Mouse (Mus musculus) T-cell, adult 2 months (primary cell): ENCODE data around the gene Syce2.
A peak's percentile ranks its signal among the peaks of the same experiment; 100 is the strongest.
"Not testable (repeated sequence)": the region's sequence is repeated elsewhere in the genome, so short reads cannot be mapped to it uniquely, and the experiment has no call there.

Experiments
- DNase-seq: peaks from one replicate; pipeline ENCODE4 v3.0.0; 2022; ENCODE audit warnings: low spot score

The Syce2 gene

GRCm38 (mm10) chr8:84871376-84872308 lies at the start of gene Syce2:
Gene Syce2, plus strand, starts transcription at chr8:84872111.
- peak; percentile 84 for DNase-seq

- no peak for DNase-seq
Measured at GRCm38 (mm10) chr8:84822723-84823122, 49.2 kb upstream of the Syce2 start, which contains the start of gene Dand5. Gene Dand5, minus strand, starts transcription at chr8:84822823.

- peak; percentile 69 for DNase-seq
Measured at GRCm38 (mm10) chr8:84823653-84824052, 48.3 kb upstream of the Syce2 start.

GRCm38 (mm10) chr8:84825636-84826035 lies 46.3 kb upstream of the Syce2 start:
- peak; percentile 63 for DNase-seq

GRCm38 (mm10) chr8:84826518-84826917 lies 45.4 kb upstream of the Syce2 start:
- DNase-seq, result not testable (repeated sequence)

- peak; percentile 75 for DNase-seq
Measured at GRCm38 (mm10) chr8:84831490-84831889, 40.4 kb upstream of the Syce2 start, which contains the start of gene Gadd45gip1. Gene Gadd45gip1, plus strand, starts transcription at chr8:84831522.

GRCm38 (mm10) chr8:84832034-84832717 lies 39.7 kb upstream of the Syce2 start:
- DNase-seq, result peak; percentile 82

GRCm38 (mm10) chr8:84832759-84833742 lies 38.9 kb upstream of the Syce2 start:
- DNase-seq, result no peak

- no peak for DNase-seq
Measured at GRCm38 (mm10) chr8:84834002-84834865, 37.7 kb upstream of the Syce2 start.

- DNase-seq, result no peak
Measured at GRCm38 (mm10) chr8:84834866-84835855, 36.8 kb upstream of the Syce2 start.

- DNase-seq, result no peak
Measured at GRCm38 (mm10) chr8:84837149-84837911, 34.6 kb upstream of the Syce2 start.

GRCm38 (mm10) chr8:84837912-84838470 lies 33.9 kb upstream of the Syce2 start:
- no peak for DNase-seq

- DNase-seq, result no peak
Measured at GRCm38 (mm10) chr8:84838513-84838912, 33.4 kb upstream of the Syce2 start.

GRCm38 (mm10) chr8:84839411-84839810 lies 32.5 kb upstream of the Syce2 start:
- no peak for DNase-seq

- no peak for DNase-seq
Measured at GRCm38 (mm10) chr8:84839875-84840247, 32.0 kb upstream of the Syce2 start.

GRCm38 (mm10) chr8:84840248-84840999 lies 31.5 kb upstream of the Syce2 start, which contains the start of gene Rad23a:
Gene Rad23a, minus strand, starts transcription at chr8:84840665.
- peak; percentile 96 for DNase-seq

GRCm38 (mm10) chr8:84841514-84841913 lies 30.4 kb upstream of the Syce2 start:
- DNase-seq, result no peak
